Mouse (Mus musculus): ENCODE results near the gene Insig1.

DNA sequence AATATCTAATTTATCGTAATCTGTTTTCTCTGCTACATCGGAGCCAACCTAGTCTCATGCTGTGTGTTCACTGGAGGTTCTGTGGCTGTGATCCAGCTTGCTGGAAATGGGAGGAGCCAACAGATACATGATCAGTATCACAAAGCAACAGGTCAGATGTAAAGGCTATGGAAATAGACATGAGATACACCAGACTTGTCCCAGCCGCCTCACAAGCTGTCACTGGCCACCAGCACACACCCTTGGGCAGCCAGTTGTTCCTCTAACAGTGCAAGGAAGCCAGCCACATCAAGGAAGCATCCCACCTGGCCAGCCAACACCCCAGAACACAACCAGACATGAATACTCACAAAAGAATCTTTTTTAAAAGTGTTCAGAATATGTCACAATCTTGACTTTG is 23.2 kb downstream of the Insig1 start:
- no peak for TF ChIP-seq TAL1 (IDR thresholded peaks at IDR 0.05; ENCODE audit: low read length)
- TF ChIP-seq GATA1 (IDR thresholded peaks at IDR 0.05; ENCODE audit: low read length): no peak
